Mouse (Mus musculus): Measurements from ENCODE around the gene Zmynd10.

DNA sequence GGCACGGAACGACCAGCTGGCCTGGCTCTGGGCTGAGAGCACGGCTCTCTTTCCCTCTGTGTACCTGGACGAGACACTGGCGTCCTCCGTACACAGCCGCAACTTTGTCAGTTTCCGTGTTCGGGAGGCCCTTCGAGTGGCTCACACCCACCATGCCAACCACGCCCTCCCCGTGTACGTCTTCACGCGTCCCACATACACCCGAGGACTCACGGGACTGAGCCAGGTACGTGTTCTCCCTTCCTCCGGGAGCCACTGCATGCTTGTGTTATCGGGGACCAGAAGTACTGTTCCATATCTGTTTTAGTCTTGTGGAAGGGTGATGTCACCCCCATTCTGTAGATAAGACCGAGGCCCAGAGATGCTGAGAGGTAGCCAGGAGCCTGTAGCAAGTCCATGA, 23.7 kb downstream of the Zmynd10 start:
- TF ChIP-seq POLR2A (IDR thresholded peaks at IDR 0.05; ENCODE audit: extremely low read depth, insufficient read depth, low read length) (no peak), CTCF (IDR thresholded peaks at IDR 0.05; ENCODE audit: extremely low read depth, insufficient read depth, low read length) (no peak)
